Mouse (Mus musculus) layer of hippocampus, adult 9-11 months (tissue): ENCODE measurements around the gene Obp2a.
"Not testable (repeated sequence)": the region's sequence is repeated elsewhere in the genome, so short reads cannot be mapped to it uniquely, and the experiment has no call there.

Experiments used
- DNase-seq: peaks from one replicate; pipeline ENCODE4 v3.0.0; 2022

Gene Obp2a

GRCm38 (mm10) chr2:25711641-25712040 is 11.8 kb downstream of the Obp2a start:
- DNase-seq: not testable (repeated sequence)

- DNase-seq: no peak
These were observed 17.4 kb downstream of the Obp2a start for GRCm38 (mm10) chr2:25717222-25717621.

GRCm38 (mm10) chr2:25733199-25733930 is 33.5 kb downstream of the Obp2a start:
- no peak for DNase-seq

- DNase-seq: not testable (repeated sequence)
These were observed 36.9 kb downstream of the Obp2a start, which contains the start of gene Obp2b for GRCm38 (mm10) chr2:25736709-25737108. Obp2b (plus strand) TSS chr2:25737009.

GRCm38 (mm10) chr2:25741671-25742070 is 41.8 kb downstream of the Obp2a start:
- DNase-seq: no peak
